Mouse (Mus musculus): ENCODE results near the gene Pcbp3. TPM values are rescaled to one million over a fixed set of nuclear protein-coding genes. Genes with fewer than 3 reads are reported as not detected.

Pcbp3 gene
- total RNA-seq, 2 experiments from 2014 or later, result 5.9 to 7.4 TPM

Other genes starting within 250 kb of the Pcbp3 start
- gene Col6a1, start 235.7 kb downstream of the Pcbp3 start, total RNA-seq (2015), result not detected in 2 replicates
- 0.27 TPM in 1 of 2 replicates, not detected in the other for gene Col6a1, start 235.7 kb downstream of the Pcbp3 start, total RNA-seq (2017)
- gene Slc19a1, start 70.4 kb upstream of the Pcbp3 start, total RNA-seq (2015), result 23.8 and 25.6 TPM in 2 replicates
- gene Slc19a1, start 70.4 kb upstream of the Pcbp3 start, total RNA-seq (2017), result 22.0 and 26.9 TPM in 2 replicates
- gene Col18a1, start 204.7 kb upstream of the Pcbp3 start, total RNA-seq (2015), result 0.02 TPM in 1 of 2 replicates, not detected in the other
- gene Col18a1, start 204.7 kb upstream of the Pcbp3 start, total RNA-seq (2017), result not detected in 2 replicates